Mouse (Mus musculus): Measurements from ENCODE around the gene D630036H23Rik. TPM values are rescaled to one million over a fixed set of nuclear protein-coding genes. Genes with fewer than 3 reads are reported as not detected.
"Not testable (repeated sequence)": the region's sequence is repeated elsewhere in the genome, so short reads cannot be mapped to it uniquely, and the experiment has no call there.

Gene D630036H23Rik
- under 1 TPM; 0.79 to 0.88 TPM for total RNA-seq (2021)
- long read RNA-seq, experiment 1, partial matches to known transcripts = 0 of 2 reads
- long read RNA-seq, experiment 1, other reads (novel, unspliced or antisense) = 0 of 2 reads
- long read RNA-seq, experiment 2, partial matches to known transcripts = 0 of 1 reads
- long read RNA-seq, experiment 2, other reads (novel, unspliced or antisense) = 0 of 1 reads

GRCm38 (mm10) chr12:36381441-36382340 lies at the start of gene D630036H23Rik, which contains the start of gene Ispd:
Gene D630036H23Rik (minus strand): TSS chr12:36382181.
Gene Ispd (plus strand): TSS chr12:36381450.
- DNase-seq = peak; percentile 77

GRCm38 (mm10) chr12:36426163-36427045 lies 44.4 kb upstream of the D630036H23Rik start:
- no peak for DNase-seq

DNA sequence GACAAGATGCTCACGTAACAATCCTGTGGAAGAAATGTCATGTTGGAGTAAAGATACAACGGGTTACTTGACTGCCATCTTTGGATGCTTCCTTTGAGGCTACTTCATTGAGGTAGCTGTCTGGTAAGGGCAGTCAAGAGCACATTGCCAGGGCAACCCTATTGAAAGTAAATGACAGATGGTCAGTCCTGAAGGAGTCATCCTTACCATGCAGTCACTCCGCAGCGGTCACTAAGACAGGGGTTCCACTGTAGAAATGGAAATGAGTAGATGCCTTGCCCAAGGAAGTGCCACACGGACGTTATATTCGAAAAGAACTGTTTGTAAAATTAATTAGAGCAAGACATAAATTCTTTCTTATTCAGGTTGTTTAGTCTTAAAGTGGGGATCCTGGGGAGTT lies 43.3 kb upstream of the D630036H23Rik start:
- no peak for DNase-seq

GRCm38 (mm10) chr12:36423677-36424076 lies 41.7 kb upstream of the D630036H23Rik start:
- no peak for DNase-seq

DNA sequence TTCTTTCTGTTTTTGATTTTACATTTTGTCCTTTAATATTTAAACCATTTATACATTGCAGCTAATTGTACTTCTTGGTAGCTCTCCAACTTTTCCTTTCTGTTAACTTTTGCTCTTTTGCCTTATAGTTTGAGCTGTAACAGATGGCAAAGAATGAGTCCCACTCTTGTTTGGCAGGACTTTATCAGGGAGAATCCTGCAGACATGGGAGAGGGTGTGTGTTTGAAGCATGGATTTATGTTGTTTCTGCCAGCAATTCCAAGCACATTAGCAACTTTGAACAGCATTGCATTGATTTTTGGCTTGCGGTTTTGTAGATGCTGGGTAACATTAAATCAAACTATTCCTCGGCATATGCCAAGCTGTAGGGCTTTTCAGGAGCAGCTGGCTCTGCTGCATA lies 13.1 kb upstream of the D630036H23Rik start:
- no peak for DNase-seq

DNA sequence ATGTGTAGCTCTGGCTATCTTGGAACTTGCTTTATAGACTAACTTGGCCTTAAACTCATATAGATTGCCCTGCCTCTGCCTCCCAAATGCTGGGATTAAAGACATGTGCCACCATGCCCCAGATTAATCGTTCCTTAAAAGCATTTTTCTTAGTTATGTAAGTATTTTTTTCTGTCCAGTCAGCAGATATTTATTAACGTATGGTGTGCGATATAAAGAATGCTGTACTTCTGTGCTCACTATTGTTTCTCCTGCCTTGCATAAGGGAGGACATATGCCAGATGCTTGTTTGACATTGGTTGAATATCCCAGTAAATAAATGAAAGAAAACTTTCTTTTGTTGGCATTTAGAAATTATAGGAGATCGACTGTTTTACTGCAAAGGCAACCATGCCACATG lies 5.0 kb upstream of the D630036H23Rik start:
- no peak for DNase-seq

GRCm38 (mm10) chr12:36385386-36385785 lies 3.4 kb upstream of the D630036H23Rik start:
- DNase-seq = no peak

GRCm38 (mm10) chr12:36380806-36381205 lies 1.2 kb downstream of the D630036H23Rik start:
- no peak for DNase-seq

- no peak for DNase-seq
Measured at GRCm38 (mm10) chr12:36380254-36380653, 1.7 kb downstream of the D630036H23Rik start.

- DNase-seq = not testable (repeated sequence)
Measured at GRCm38 (mm10) chr12:36376391-36376790, 5.6 kb downstream of the D630036H23Rik start.

- DNase-seq = no peak
Measured at GRCm38 (mm10) chr12:36373237-36373998, 8.6 kb downstream of the D630036H23Rik start.

GRCm38 (mm10) chr12:36364013-36364412 lies 18.0 kb downstream of the D630036H23Rik start:
- no peak for DNase-seq

DNA sequence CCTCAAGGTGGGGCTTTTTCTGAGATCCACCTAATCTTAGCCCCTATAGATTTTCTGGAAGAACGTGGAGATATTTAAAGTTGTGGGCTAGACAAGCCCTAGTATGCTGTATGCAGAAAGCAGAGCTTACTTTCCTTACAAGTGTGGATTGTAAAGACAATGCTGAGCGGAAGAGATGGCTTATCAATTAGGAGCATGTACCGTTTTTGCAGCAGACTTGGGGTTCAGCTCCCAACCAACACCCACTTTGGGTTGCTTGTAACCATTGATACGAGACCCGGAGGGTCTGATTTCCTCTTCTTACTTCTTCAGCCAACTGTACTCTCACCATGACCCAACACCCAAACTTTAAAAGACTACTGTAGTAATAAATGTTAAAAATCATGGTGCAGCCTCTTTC lies 21.3 kb downstream of the D630036H23Rik start:
- no peak for DNase-seq

DNA sequence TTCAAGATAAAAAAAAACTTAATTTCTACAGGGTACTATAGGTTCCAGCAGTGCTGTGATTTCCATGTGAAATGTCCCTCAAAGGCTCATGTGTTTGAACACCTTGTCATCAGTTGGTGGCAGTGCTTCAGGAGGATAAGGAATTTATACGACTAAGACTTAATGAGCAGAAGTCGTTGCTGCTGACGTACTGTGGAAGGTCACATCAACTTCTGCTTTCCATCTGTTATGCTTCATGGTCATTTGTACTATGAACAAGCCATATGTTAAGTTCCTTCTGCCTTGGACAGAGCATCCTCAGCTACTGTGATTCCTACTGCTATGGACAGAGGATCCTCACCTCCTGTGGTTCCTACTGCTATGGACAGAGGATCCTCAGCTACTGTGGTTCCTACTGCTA lies 21.9 kb downstream of the D630036H23Rik start:
- DNase-seq = no peak

GRCm38 (mm10) chr12:36344131-36344530 lies 37.9 kb downstream of the D630036H23Rik start:
- DNase-seq = no peak

DNA sequence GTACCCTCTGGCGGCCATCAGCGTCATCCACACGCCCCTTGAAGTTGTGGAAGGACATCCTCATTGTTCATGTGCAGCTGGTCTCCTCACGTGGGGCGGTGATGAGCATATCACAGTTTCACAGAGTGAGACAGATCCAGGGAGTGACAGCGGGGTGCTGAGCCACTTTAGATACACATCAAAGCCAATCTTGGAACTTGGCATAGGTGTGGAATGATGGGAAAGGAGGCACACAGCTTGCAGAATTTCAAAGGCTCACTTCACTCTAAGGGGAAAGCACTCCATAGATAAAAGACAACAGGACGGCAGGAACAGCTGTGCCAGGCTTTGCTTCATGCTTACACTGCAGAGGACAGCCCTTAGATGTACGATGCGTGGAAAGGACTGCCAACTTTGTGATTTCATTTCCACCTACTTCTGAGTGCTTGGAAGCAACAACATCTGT lies 48.1 kb downstream of the D630036H23Rik start:
- no peak for DNase-seq

DNA sequence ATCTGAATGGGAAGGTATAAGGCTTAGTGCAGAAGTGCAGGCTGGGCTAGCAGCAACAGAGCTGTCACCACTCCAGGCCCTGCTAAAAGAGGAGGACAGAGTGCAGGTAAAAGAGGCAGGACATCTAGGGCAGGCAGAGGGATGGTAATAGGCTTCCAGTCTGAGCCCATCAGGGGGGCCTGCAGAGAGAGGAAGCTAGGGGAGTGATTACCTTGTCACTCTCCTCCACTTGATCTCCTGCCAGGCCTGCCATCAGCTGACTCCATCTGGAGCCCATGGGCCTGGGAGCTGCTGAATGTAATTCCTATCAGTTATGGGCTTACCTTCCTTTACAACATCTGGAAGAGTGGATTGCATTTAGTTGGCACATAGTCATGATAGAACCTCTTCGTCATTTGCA lies 49.3 kb downstream of the D630036H23Rik start:
- no peak for DNase-seq
